Mouse (Mus musculus) testis, adult 2 months (tissue): Measurements from ENCODE around the gene Gm21958.

Source experiments
- CTCF ChIP-seq: fragments of 200-500 bp; IDR thresholded peaks from 2 replicates; pipeline ENCODE4 v1.5.1; 2012; ENCODE audit warnings: low read depth, mild to moderate bottlenecking, inconsistent platforms, low read length, moderate library complexity; ENCODE audit not compliant: control insufficient read depth, insufficient read depth, insufficient replicate concordance
- POLR2A ChIP-seq: fragments of 200-500 bp; IDR thresholded peaks from 2 replicates; pipeline ENCODE4 v1.6.1; 2012; ENCODE audit warnings: low read depth, mild to moderate bottlenecking, inconsistent platforms, low read length, moderate library complexity; ENCODE audit not compliant: control insufficient read depth

DNA sequence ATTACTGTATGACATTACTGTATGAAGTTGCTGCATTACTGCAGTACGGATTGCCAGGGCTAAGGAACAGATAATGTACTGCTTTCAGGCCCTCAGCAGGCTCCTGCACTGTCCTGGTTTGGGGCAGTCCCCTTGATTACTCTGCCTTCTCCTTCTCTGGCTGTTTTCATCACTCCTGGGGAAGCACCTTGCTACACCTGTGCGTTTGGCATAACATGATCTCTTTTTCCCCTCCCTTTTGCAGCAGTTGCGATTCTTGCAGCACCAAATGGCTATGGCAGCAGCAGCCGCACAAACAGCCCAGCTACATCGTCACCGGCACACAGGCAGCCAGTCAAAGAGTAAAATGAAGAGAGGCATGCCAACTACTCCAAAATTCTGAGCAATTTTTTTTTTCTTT, 13.9 kb upstream of the Gm21958 start:
- TF ChIP-seq POLR2A (no peak), CTCF (no peak)
